ENCODE assay signal across 18 mouse cellular contexts in the genomic region with DNA sequence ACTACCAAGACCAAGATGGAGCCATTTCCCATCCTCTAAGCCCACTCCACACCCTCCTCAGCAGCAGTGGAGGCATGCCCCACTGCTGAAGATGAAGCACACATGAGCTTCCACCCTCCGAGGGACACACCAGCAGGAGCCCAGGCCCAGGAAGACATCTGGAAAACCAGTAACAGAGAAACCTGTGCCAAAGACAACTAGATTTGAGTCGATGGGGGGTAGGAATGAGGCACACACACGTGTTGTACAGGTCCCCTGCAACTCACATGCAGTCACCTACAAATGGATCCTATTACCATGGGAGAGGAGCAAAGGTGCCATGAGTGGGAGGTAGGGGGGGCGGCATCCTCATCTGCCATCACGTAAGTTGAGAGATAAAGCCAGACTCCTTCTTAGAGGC. TPM values are rescaled to one million over a fixed set of nuclear protein-coding genes. Genes with fewer than 3 reads are reported as not detected.
DNase-seq lines count a peak whose midpoint lies in the region; ATAC-seq and TF ChIP-seq lines count a peak whose summit lies in the region.
"Had no signal": no experiment of that assay in that cellular context is flagged by ENCODE, and none has a peak within 500 bp of the region (broad histone marks: within the 10 kb centered on the region; RNA-seq: fewer than 3 reads in every experiment).

No protein-coding gene starts in this region.

- 56% methylated on average over 5 of the region's 5 CpGs for WGBS in spleen, adult 2 months

- ATAC-seq in megakaryocyte progenitor cell, adult 5-6 weeks (replicated peaks; ENCODE audit: poor library complexity), result no peak
- ATAC-seq: intestine, embryonic 16.5 days had no signal

- no peak for TF ChIP-seq CTCF in gastrocnemius, adult 2 months (IDR thresholded peaks at IDR 0.05)
- no peak for TF ChIP-seq CTCF in spleen, adult 2 months (IDR thresholded peaks at IDR 0.05; ENCODE audit: extremely low read depth, insufficient read depth, insufficient read length, insufficient replicate concordance)

- intact Hi-C loops in gastrocnemius, adult 2 months (cut with DNase I), result no loop called here

- H3K27ac ChIP-seq in gastrocnemius, adult 2 months, result peak overlapping the region; percentile 98
- peak overlapping the region; percentile 91 for H3K27ac ChIP-seq in spleen, adult 2 months (ENCODE audit: insufficient read depth, low read length)

- H3K4me1 ChIP-seq in spleen, adult 2 months (ENCODE audit: control insufficient read depth, insufficient read depth, insufficient read length), result peaks cover 62% of the 10 kb centered on the region; the same call in 1 of the 2 replicates

- no peak for TF ChIP-seq POLR2A in spleen, adult 2 months (IDR thresholded peaks at IDR 0.05; ENCODE audit: low read depth, low read length)

- DNase-seq in gastrocnemius, adult 2 months, result no peak
- no peak for DNase-seq in gastrocnemius, adult 8-10 months (ENCODE audit: low spot score in 2 of 2)
- peak; percentile 13 for DNase-seq in kidney, adult 9 months
- no peak for DNase-seq in kidney, adult 8-10 months
- DNase-seq in spleen, adult 2 months (ENCODE audit: low read depth in 1 of 2, low spot score in 2 of 2), result no peak
- DNase-seq in spleen, postnatal 10 days (ENCODE audit: low spot score in 2 of 2), result no peak
- no peak for DNase-seq in embryo, embryonic 10.5 days (ENCODE audit: low spot score)
- DNase-seq: cerebellum, adult 8-10 months; left cerebral cortex, postnatal 4 days; midbrain, embryonic 14.5 days had no signal

- H3K36me3 ChIP-seq in spleen, adult 2 months (ENCODE audit: control insufficient read depth, insufficient read depth, low read length), result no peaks in the 10 kb centered on the region

- peak overlapping the region; percentile 58; the same call in 1 of the 2 replicates for H3K4me3 ChIP-seq in gastrocnemius, adult 2 months
- H3K4me3 ChIP-seq in spleen, adult 2 months (ENCODE audit: extremely low read depth, insufficient read depth, insufficient read length), result no peak overlapping the region

- H3K27me3 ChIP-seq in spleen, adult 2 months (ENCODE audit: control insufficient read depth, insufficient read depth, low read length), result no peaks in the 10 kb centered on the region

RNA-seq across cellular contexts. Expression of gene E030018B13Rik, which starts 6.4 kb away (rescaled TPM):
- under 1 TPM in 1 of 2 experiments, not detected in 1; 0.22 TPM for total RNA-seq in gastrocnemius, adult 2 months (2021)
- total RNA-seq in gastrocnemius, adult 8-10 months (2022), result not detected
- not detected in 2 replicates for polyA plus RNA-seq in spleen, adult 2 months (2012; rRNA removed)
- total RNA-seq in megakaryocyte progenitor cell, adult 5-6 weeks (2015), result not detected in 2 replicates
- total RNA-seq in megakaryocyte progenitor cell, adult 5-6 weeks (2017), result not detected in 2 replicates
- total RNA-seq: adrenal gland, postnatal 4 days; heart, postnatal 14 days; layer of hippocampus, postnatal 10 days; left cerebral cortex, postnatal 4 days had no signal
- polyA plus RNA-seq: forebrain, embryonic 11.5 days; intestine, embryonic 16.5 days; lung, embryonic 16.5 days; midbrain, embryonic 14.5 days; neural tube, embryonic 11.5 days had no signal

RNA-seq across cellular contexts. Expression of gene Klf13, which starts 28.5 kb away (rescaled TPM):
- 10 to 100 TPM; 56.6 to 59.6 TPM for total RNA-seq in gastrocnemius, adult 2 months (2021)
- total RNA-seq in gastrocnemius, adult 8-10 months (2022), result 10 to 100 TPM; 35.8 to 65.5 (median 41.6) TPM
- polyA plus RNA-seq in spleen, adult 2 months (2012; rRNA removed), result 72.0 and 89.0 TPM in 2 replicates
- 37.6 and 46.3 TPM in 2 replicates for total RNA-seq in megakaryocyte progenitor cell, adult 5-6 weeks (2015)
- total RNA-seq in megakaryocyte progenitor cell, adult 5-6 weeks (2017), result 16.9 and 24.3 TPM in 2 replicates
